Mouse (Mus musculus) liver, postnatal 0 days (tissue): ENCODE data around the gene Ccnt1. TPM values are rescaled to one million over a fixed set of nuclear protein-coding genes. Genes with fewer than 3 reads are reported as not detected.
"Not testable (repeated sequence)": the region's sequence is repeated elsewhere in the genome, so short reads cannot be mapped to it uniquely, and the experiment has no call there.

ENCODE experiments used
- ATAC-seq: fragments of 200-750 bp; cut with Nextera tagmentation; 2 replicates; pipeline ENCODE4 v1.8.0; 2017; ENCODE audit warnings: mild to moderate bottlenecking, moderate library complexity
- DNase-seq: peaks from one replicate; pipeline ENCODE4 v3.0.0-alpha.2; 2016
- H3K27ac ChIP-seq: fragments of 300-500 bp; sonication (generic); 2 replicates; pipeline ENCODE4 v1.5.1; 2014; ENCODE audit warnings: antibody characterized with exemption, moderate library complexity, mild to moderate bottlenecking, low read depth
- H3K27me3 ChIP-seq: fragments of 300-500 bp; sonication (generic); 2 replicates; pipeline ENCODE4 v1.6.1; 2014; ENCODE audit warnings: low read length, control low read depth, mixed read lengths; ENCODE audit not compliant: insufficient read depth
- H3K36me3 ChIP-seq: fragments of 300-500 bp; sonication (generic); replicated peaks from 2 replicates; pipeline ENCODE4 v1.6.1; 2014; ENCODE audit warnings: mild to moderate bottlenecking, control low read depth, low read length, moderate library complexity, mixed read lengths; ENCODE audit not compliant: insufficient read depth
- H3K4me1 ChIP-seq: fragments of 300-500 bp; sonication (generic); 2 replicates; pipeline ENCODE4 v1.6.1; 2014; ENCODE audit warnings: antibody characterized with exemption, mild to moderate bottlenecking, control low read depth; ENCODE audit not compliant: insufficient read depth
- H3K4me2 ChIP-seq: fragments of 300-500 bp; sonication (generic); 2 replicates; pipeline ENCODE4 v1.6.1; 2014; ENCODE audit warnings: low read depth, mild to moderate bottlenecking, low read length, moderate library complexity, mixed read lengths
- H3K4me3 ChIP-seq: fragments of 300-500 bp; sonication (generic); 2 replicates; pipeline ENCODE4 v1.5.1; 2014; ENCODE audit warnings: low read depth, low read length
- H3K9ac ChIP-seq: fragments of 300-500 bp; sonication (generic); replicated peaks from 2 replicates; pipeline ENCODE4 v1.6.1; 2014; ENCODE audit warnings: mild to moderate bottlenecking, moderate library complexity
- H3K9me3 ChIP-seq: fragments of 300-500 bp; sonication (generic); 2 replicates; pipeline ENCODE4 v1.6.1; 2016; ENCODE audit warnings: mild to moderate bottlenecking, control low read depth, low read length, mixed read lengths
- CTCF ChIP-seq: sonication (generic); IDR thresholded peaks from 2 replicates; pipeline ENCODE4 v1.5.1; 2016; ENCODE audit warnings: antibody characterized with exemption, low read depth
- EP300 ChIP-seq: IDR thresholded peaks from 2 replicates; pipeline ENCODE4 v1.6.1; 2016; ENCODE audit warnings: antibody characterized with exemption, low read depth, mild to moderate bottlenecking
- WGBS: fragments of 180-500 bp; shearing (Covaris S2); extraction: QIAGEN DNeasy Blood & Tissue Kit; methylation state at CpG from one replicate; pipeline ENCODE4 v1.1.7; 2014; ENCODE audit not compliant: insufficient replicate concordance; 5-methylcytosine and 5-hydroxymethylcytosine counted together
- polyA plus RNA-seq: library from polyadenylated mRNA; unstranded; fragments of >200 nt; fragmentation: Nextera tagmentation; extraction: Ambion mirVana; gene quantifications from 2 replicates; pipeline ENCODE4 v1.2.1, GENCODE M21; 2015

Ccnt1 gene
- polyA plus RNA-seq, 1 experiment from 2014 or later, result 14.9 TPM

DNA sequence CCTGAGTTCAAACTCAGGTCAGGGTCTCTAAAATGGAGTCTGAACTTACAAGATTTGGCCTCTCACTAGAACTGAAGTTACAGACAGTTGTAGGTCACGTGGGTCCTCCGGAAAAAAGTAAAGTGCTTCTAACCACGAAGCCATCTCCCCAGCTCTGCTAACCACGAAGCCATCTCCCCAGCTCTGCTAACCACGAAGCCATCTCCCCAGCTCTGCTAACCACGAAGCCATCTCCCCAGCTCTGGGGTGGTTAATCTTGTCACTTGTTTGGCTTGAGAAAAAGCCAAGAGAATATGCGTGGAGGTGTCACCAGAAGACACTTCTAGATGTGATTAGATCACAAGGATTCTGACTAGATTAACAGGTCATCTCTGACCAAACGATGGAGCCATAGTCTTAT lies 56.6 kb downstream of the Ccnt1 start:
- Histone ChIP-seq H3K9me3 (no peaks in the 10 kb centered on the region), H3K36me3 (peaks cover 10% of the 10 kb centered on the region), H3K9ac (no peak overlapping the region), H3K4me1 (peaks cover 13% of the 10 kb centered on the region), H3K4me3 (no peak overlapping the region), H3K4me2 (no peak overlapping the region), H3K27ac (no peak overlapping the region), H3K27me3 (no peaks in the 10 kb centered on the region)
- DNase-seq (no peak), ATAC-seq (no peak)
- TF ChIP-seq EP300 (no peak), CTCF (no peak)
- WGBS, result 25% methylated on average over 8 of the region's 8 CpGs

DNA sequence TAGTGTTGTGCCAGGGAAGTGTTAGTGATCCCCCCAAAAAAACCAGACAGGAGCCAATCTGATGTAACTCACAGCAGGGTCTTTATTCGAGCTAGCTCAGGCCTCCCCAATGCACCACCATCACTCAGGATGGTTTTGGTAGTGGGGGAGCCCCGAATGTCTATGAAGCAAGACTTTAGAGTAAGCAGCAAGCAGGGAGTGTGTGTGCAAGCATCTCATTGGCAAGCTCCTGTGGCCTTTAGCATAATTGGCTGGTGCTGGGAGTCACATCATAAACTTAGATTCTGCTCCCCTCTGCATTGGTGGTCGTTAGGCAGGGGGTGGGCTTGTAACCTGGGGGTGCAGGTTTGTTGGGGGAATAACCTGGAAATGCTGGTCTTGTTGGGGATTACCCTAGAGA lies 57.0 kb downstream of the Ccnt1 start:
- not testable (repeated sequence) for H3K4me3 ChIP-seq, ATAC-seq, DNase-seq, H3K9ac ChIP-seq, H3K4me2 ChIP-seq, H3K27me3 ChIP-seq, H3K9me3 ChIP-seq
- Histone ChIP-seq H3K4me1 (peaks cover 13% of the 10 kb centered on the region), H3K27ac (peak overlapping the region; percentile 26; the same call in 1 of the 2 replicates), H3K36me3 (peaks cover 10% of the 10 kb centered on the region)
- WGBS, result 45% methylated on average over 3 of the region's 3 CpGs

DNA sequence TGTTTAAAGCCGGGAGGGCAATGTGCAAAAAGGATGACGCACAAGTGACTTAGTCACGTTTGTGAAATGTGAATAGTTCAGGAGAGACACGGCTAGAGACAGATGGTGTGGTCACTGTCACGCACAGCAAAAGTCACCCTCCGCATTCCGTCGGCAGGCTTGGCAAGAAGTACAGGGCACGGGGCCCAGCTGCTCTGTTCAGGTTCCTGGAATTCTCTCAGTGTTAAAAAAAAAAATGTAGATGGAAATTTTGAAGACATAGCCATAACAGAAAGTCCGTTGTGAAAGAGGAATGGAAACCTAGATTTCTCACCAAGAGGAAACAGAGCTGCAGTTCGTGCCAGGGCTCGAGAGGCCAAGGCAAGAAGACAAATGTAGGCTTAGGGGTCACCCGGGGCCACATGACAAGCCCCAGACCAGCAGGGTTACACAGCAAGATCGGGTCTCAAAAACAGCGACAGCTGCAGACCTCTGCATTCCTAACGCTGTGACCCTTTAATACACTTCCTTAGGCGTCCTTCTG lies 57.9 kb downstream of the Ccnt1 start:
- peaks cover 3% of the 10 kb centered on the region for H3K36me3 ChIP-seq
- 40% methylated on average over 17 of the region's 17 CpGs for WGBS
- TF ChIP-seq CTCF, result no peak
- TF ChIP-seq EP300, result no peak

DNA sequence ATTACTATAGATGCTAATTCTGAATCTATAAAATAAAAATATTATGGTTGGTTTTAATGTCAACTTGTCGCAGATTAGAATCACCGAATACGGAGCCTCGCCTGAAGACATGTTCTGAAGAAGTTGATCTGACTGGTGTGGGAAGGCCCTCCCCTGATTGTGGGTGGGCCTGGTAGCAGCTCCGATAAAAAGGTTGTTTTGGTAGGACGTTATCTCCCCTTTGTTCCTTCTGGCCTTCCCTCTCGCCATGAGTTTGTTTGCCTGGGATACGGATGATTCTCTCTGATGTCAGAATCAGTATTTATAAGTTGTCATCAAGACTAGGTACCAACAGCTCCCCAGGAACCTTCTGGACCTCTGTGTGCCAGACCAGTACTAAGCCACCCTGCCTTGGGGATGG lies 58.5 kb downstream of the Ccnt1 start:
- Histone ChIP-seq H3K4me1 (peaks cover 13% of the 10 kb centered on the region), H3K4me3 (no peak overlapping the region), H3K36me3 (no peaks in the 10 kb centered on the region), H3K9ac (no peak overlapping the region), H3K27me3 (no peaks in the 10 kb centered on the region), H3K4me2 (no peak overlapping the region), H3K27ac (peak overlapping the region; percentile 48; the same call in 1 of the 2 replicates), H3K9me3 (no peaks in the 10 kb centered on the region)
- no peak for TF ChIP-seq EP300
- TF ChIP-seq CTCF, result no peak
- no peak for ATAC-seq
- 50% methylated on average over 8 of the region's 8 CpGs for WGBS
- no peak for DNase-seq

More for the DNA sequence above, 57.9 kb downstream of the Ccnt1 start:
- peak; percentile 50 for ATAC-seq
- no peak overlapping the region for H3K9ac ChIP-seq
- H3K27ac ChIP-seq, result peak overlapping the region; percentile 26; the same call in 1 of the 2 replicates
- no peak overlapping the region for H3K4me3 ChIP-seq
- H3K4me1 ChIP-seq, result peaks cover 13% of the 10 kb centered on the region
- H3K27me3 ChIP-seq, result no peaks in the 10 kb centered on the region
- H3K9me3 ChIP-seq, result no peaks in the 10 kb centered on the region
- peak; percentile 40 for DNase-seq
- H3K4me2 ChIP-seq, result peak overlapping the region; percentile 16; the same call in 1 of the 2 replicates

DNA sequence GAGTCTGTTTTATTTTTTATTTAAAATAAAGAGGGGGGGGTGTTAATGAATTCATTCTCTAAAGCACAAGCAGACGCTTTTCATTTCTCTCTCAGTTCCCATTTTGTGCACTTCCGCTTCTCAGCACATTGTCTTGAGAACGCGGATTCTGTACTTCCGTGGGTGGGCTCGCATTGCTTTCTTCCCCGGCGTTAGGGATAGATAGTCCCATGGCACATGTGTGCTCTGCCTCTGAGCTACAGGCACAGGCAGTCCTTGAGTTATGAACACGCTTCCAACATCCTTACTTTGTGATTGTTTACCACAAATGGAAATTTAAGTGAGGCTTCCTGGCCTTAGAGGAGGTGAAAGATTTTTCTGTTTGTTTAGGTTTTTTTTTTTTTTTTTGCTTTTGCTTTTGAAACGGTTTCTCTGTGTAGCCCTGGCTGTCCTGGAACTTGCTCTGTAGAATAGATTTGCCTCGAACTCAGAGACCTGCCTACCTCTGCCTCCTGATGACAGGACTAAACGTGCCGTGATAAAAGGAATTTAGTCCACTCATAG lies 59.3 kb downstream of the Ccnt1 start:
- Histone ChIP-seq H3K27me3 (no peaks in the 10 kb centered on the region), H3K9me3 (no peaks in the 10 kb centered on the region), H3K4me2 (peak overlapping the region; percentile 72), H3K27ac (peak overlapping the region; percentile 75), H3K36me3 (no peaks in the 10 kb centered on the region), H3K9ac (peak overlapping the region; percentile 35; the same call in 1 of the 2 replicates), H3K4me1 (peaks cover 13% of the 10 kb centered on the region), H3K4me3 (peak overlapping the region; percentile 24; the same call in 1 of the 2 replicates)
- DNase-seq (no peak), ATAC-seq (no peak)
- TF ChIP-seq CTCF (no peak), EP300 (no peak)
- WGBS, result 39% methylated on average over 13 of the region's 13 CpGs

DNA sequence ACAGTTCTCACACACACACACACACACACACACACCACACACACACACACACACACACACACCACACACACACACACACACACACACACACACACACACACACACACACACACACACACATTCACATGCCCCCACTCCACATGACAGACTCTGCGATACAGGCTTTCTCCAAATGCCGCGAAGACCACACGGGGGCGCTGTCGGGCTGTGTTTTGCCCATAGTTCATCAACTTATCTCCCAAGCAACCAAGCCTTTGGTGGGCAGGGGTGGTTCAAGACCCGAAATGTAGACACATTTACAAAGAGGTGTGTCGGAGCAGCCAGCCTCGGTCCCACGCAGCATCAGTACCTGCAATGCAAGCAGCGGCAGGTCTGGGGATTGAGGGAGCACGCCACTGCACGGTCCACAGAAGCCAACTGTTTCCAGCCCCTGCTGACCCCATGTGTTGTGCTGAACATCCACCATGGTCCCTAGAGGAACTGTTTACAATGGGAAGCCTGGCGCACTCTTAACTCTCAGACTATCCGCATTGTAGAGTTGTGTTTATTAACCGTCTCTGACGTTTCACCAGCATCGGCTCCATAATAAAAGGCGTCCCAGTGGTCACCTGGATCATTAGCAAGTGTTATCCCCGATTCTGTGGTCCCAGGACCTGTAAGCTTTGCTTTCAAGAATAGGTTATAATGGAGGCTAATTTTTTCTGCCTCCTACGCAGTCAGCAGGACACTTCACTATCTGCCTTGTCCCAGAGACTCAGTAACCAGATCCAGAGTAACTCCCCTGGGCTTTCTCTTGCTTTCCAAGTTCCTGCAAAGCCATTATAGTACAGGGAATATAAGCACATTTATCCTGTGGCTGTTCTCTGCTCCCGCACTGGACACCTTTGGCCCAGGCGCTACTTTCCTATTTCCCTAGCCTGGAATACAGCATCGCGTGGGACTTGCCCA lies 60.0 kb downstream of the Ccnt1 start:
- no peaks in the 10 kb centered on the region for H3K27me3 ChIP-seq
- H3K4me2 ChIP-seq, result peak overlapping the region; percentile 72
- WGBS, result 29% methylated on average over 25 of the region's 25 CpGs
- peak overlapping the region; percentile 24 for H3K4me3 ChIP-seq
- H3K9ac ChIP-seq, result peak overlapping the region; percentile 35
- no peaks in the 10 kb centered on the region for H3K9me3 ChIP-seq
- TF ChIP-seq CTCF (peak; percentile 93), EP300 (no peak)
- no peaks in the 10 kb centered on the region for H3K36me3 ChIP-seq
- ATAC-seq, result peak; percentile 53
- H3K27ac ChIP-seq, result peak overlapping the region; percentile 75
- peak; percentile 88 for DNase-seq
- peaks cover 13% of the 10 kb centered on the region for H3K4me1 ChIP-seq
